Mouse (Mus musculus) lung, adult 2 months (tissue): Measurements from ENCODE around the gene Gm37240. TPM values are rescaled to one million over a fixed set of nuclear protein-coding genes. Genes with fewer than 3 reads are reported as not detected.

Experiments
- DNase-seq: peaks from one replicate; pipeline ENCODE4 v3.0.0; 2022
- H3K4me1 ChIP-seq: fragments of 200-500 bp; 2 replicates; pipeline ENCODE4 v1.6.1; 2011; ENCODE audit warnings: low read length; ENCODE audit not compliant: control insufficient read depth, insufficient read depth
- H3K4me3 ChIP-seq: fragments of 200-500 bp; replicated peaks from 2 replicates; pipeline ENCODE3; 2011; ENCODE audit warnings: low read depth, mild to moderate bottlenecking, control low read depth, low read length; ENCODE audit errors: extremely low read depth
- CTCF ChIP-seq: fragments of 200-500 bp; IDR thresholded peaks from 2 replicates; pipeline ENCODE4 v1.5.1; 2011; ENCODE audit warnings: mild to moderate bottlenecking, low read length, control low read depth; ENCODE audit not compliant: insufficient read depth
- POLR2A ChIP-seq: fragments of 200-500 bp; IDR thresholded peaks from 2 replicates; pipeline ENCODE4 v1.6.1; 2011; ENCODE audit warnings: low read depth, mild to moderate bottlenecking, control low read depth, low read length, borderline replicate concordance; ENCODE audit errors: extremely low read depth
- WGBS: fragments of 180-500 bp; shearing (Covaris S2); methylation state at CpG from one replicate; pipeline ENCODE4 v1.1.7; 2018; 5-methylcytosine and 5-hydroxymethylcytosine counted together
- polyA plus RNA-seq: library from polyadenylated mRNA; depleted of rRNA; stranded (reverse); fragments of >200 nt; gene quantifications from 2 replicates; pipeline ENCODE4 v1.2.3, GENCODE M21; 2012

Gm37240 gene
- polyA plus RNA-seq, 1 experiment, result 16.9 TPM

DNA sequence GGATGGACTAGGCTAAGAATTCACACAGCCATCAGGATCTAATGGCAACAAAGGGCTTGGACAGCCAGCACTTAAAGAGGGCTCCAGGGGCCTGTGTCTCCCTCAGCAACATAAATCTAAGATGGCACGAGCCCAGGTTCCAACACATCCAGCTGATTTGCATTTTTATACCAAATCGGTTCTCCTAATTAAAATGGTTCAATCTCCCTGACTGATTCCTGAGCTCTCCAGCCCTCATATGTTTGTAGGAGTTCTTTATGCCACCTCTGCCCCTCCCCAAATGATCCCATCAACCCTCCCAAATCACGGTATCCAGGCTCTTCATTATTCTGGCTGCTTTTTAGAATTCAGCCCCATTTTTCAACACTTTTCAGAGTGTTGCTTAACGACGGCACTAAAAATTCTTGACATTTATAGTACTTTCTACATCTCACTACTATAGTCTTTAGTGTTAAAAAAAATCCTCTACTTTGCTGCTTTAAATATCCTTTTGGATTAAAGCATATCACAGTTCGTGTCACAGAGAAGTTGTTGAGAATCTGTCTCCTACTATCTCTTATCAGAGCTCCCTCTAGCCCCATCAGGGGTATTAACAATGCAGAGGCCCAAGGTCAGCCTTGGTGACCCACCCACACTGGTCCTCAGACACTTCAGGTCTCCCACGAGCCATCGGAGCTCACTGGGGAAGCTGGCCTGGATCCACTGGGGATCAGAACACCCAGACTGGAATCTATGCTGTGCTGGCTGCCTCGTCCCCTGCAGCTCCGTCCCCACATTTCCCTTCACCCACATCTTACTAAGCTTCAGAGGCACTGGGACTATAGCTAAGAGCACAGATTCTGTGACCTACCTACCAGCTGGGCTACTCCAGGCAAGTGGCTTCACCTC lies 225.1 kb downstream of the Gm37240 start:
- no peak for DNase-seq
- TF ChIP-seq CTCF (no peak), POLR2A (no peak)
- Histone ChIP-seq H3K4me3 (no peak overlapping the region), H3K4me1 (no peaks in the 10 kb centered on the region)
- 67% methylated on average over 10 of the region's 10 CpGs for WGBS

DNA sequence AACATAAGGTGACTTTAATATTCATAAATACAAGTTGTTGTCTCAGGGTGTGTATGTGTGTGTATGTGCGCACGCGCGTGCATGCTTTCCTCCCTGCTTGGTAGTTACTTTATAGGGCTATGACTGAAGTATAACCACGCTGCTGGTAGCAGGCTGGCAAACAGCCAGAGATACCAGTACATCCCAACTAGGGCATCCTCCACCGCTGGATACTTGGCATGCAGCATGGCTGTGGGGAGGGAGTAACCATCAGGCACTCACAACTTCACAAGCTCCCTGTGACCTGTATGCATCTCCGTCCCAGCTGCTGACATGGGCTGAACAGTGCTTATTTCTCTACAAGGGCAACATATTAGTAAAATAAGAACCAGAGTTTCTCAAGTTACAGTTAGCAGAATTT lies 227.6 kb downstream of the Gm37240 start:
- WGBS, result 87% methylated on average over 7 of the region's 7 CpGs
- Histone ChIP-seq H3K4me3 (no peak overlapping the region), H3K4me1 (no peaks in the 10 kb centered on the region)
- no peak for DNase-seq
- TF ChIP-seq POLR2A (no peak), CTCF (no peak)

DNA sequence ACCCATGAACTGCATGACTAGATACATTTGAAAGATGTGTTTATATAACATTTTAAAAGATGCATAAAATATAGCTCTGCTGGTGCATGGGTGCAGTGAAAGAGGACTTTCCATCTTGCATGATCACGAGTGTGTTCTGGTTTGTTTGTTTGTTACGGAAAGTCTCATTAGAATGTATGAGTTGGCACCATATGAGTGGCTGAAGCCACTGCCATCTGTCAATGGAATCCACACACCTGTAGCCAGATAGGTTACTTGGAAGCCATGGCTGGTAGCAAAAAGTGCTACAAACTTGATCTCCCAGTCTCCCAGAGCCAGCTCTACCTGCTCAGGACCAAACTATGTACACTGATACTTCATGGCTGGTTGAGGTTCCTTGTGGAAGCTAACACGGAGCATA lies 231.8 kb downstream of the Gm37240 start:
- no peaks in the 10 kb centered on the region for H3K4me1 ChIP-seq
- 90% methylated on average over 3 of the region's 3 CpGs for WGBS
- TF ChIP-seq POLR2A, result no peak
- TF ChIP-seq CTCF, result no peak
- DNase-seq, result no peak
- H3K4me3 ChIP-seq, result no peak overlapping the region

DNA sequence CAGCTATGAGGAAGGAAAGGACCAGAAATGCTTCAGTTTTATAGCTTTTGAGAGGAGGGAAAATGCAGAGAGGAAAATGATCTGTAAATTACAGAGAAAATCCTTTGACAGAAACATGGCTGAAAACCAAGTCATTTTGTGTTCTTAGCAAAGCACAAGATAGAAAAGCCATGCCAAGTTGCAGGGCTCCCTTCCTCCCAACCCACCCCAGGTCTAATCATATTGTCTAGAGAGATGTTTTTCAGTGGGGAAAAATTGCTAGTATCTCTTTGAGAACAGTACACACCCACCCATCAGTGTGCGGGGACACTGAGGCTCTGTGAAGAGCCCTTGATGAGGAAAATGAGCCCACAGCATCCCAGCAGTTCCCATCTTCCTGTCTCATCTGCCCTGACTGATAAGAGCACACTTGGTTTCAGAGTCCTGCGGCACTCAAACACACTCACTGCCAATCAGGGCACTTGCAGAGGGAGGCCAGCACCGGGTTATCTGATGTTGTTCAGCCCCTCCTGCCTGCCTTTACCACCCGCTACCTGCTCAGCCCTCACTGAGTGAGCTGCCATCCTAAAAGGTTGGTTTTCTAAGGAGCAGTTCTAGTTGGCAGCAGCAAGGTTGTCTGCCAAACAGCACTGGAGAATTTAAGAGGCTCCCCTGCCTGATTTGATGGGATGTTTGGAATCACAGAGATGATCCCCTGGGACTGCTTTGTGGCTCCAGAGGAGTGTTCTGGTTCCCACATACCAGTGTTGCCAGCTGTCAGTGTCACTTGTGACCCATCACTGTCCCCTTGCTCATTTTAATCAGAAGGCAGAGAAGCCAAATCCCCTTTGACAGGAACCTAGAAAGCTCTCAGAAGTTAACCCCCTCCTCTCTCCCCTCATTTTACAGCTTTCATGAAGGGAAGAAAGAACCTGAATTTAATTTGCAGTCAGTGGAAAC lies 234.3 kb downstream of the Gm37240 start:
- 66% methylated on average over 4 of the region's 4 CpGs for WGBS
- Histone ChIP-seq H3K4me3 (no peak overlapping the region), H3K4me1 (no peaks in the 10 kb centered on the region)
- DNase-seq, result no peak
- TF ChIP-seq CTCF (no peak), POLR2A (no peak)

DNA sequence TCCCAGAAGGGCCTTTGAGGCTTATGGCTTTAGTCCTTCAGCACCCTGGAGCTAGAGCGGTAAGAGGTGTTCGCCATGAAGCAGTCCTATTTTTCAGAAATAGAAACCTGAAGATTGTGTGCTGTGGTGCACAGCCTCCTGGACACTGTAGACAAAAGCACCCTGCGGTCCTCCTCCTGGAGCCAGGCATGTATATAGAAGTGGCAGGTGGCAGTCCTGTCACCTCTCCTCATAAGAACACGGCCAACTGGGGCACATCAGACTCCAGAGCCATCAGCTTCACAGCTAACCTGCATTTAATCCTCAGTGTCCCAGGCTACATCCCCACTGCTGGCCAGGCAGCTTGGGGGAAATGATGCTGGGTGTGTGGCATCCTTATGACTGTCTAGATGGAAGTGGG lies 238.1 kb downstream of the Gm37240 start:
- Histone ChIP-seq H3K4me1 (no peaks in the 10 kb centered on the region), H3K4me3 (no peak overlapping the region)
- 96% methylated on average over 4 of the region's 4 CpGs for WGBS
- DNase-seq, result no peak
- TF ChIP-seq POLR2A (no peak), CTCF (no peak)

DNA sequence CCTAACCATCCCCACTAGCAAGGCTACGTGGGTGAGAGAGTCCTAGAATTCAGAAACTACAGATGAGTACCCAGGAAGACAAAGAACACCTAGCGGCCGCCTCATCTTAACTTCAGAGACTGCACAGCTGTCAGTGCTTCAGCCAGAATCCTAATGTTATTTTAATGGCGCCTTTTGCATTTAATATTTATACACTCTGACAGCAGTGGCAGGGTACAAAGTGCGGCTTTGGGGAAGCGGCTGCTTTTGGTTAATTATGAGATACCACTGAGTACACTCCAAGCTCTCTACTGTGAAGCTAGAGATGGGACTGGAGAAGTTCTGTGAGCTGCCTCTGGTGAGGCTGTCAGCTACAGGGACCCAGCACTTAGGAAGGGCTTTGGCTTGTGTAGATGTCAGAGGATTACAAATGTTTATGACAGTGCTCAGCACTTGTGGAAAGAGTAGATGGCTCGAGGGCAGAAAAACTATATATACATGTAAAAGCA lies 241.8 kb downstream of the Gm37240 start:
- no peaks in the 10 kb centered on the region for H3K4me1 ChIP-seq
- TF ChIP-seq CTCF, result no peak
- TF ChIP-seq POLR2A, result no peak
- H3K4me3 ChIP-seq, result no peak overlapping the region
- DNase-seq, result no peak
- 77% methylated on average over 7 of the region's 7 CpGs for WGBS

DNA sequence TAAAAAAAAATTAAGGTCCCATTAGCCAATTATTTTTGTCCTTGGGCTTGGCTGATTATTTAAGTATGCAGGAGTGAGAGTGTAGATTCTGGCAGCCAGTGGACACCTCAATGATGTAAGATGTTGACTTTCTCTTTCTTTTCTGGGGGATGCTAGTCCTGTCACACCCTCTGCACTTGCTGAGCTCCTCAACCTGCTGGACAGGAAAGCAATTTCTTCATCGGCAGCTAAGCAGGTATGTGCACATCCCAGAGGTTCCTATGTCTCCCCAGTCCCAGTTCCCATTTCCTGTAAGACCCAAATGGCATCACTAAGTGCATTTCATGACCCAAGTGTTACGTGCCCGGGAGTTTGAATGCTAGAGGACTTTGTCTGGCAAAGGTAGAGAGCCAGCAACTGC lies 242.5 kb downstream of the Gm37240 start:
- Histone ChIP-seq H3K4me3 (no peak overlapping the region), H3K4me1 (no peaks in the 10 kb centered on the region)
- TF ChIP-seq POLR2A (no peak), CTCF (no peak)
- DNase-seq, result no peak
- WGBS, result 90% methylated on average over 3 of the region's 3 CpGs

DNA sequence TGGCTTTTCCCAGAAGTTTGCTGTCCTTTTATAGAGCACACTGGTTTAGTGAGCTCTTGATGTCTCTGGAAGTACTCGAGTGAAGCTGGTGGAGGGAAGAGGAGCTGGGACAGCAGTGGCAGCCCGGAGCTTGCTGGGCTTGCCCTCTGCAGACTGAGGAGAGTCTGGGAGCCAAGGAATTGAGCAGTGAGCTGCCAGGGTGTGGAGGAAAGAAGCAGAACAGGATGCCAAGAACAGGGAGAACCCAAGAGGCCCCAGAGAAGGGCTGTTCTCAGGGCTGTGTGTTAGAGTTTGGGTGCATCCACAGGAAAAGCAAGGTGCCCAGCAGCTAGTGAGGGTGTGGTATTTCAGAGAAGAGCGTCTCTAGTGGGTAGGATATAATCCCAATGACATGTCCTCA lies 245.6 kb downstream of the Gm37240 start:
- WGBS, result 72% methylated on average over 3 of the region's 3 CpGs
- H3K4me1 ChIP-seq, result no peaks in the 10 kb centered on the region
- TF ChIP-seq POLR2A (no peak), CTCF (no peak)
- no peak for DNase-seq
- H3K4me3 ChIP-seq, result no peak overlapping the region

DNA sequence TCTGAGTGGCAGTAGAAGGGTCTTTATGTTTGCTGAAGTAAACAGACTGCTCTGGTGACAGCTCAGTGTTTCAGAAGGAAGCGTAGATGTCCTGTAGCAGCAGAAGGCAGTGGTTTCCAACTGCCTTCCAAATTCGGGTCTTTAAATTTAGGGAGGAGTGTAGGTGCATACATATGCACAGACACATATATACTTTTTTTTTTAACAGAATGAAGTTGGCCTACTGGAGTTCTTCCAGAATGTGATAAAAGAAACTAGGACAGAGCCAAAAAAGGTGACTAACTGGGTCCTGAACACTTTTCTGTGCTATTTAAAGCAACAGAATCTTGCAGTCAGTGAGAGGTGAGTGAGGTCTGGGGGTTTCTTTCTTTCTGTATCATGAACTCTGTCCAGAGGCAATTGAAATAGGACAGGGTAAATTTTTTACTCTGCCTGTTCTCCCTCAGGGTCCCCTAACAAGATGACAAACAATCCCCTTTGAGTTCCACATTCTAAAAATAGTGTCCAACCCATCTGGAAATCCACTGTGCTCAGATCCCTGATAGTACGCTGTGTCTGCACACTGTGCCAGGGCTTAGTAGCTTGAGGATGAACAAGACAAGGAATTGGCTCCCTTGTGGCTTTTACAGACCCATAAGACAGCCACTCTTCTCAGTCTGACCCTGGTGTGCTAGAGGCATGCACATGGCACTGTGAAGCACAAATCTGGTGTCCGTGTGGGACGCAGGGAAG lies 250.4 kb downstream of the Gm37240 start:
- H3K4me1 ChIP-seq, result no peaks in the 10 kb centered on the region
- 88% methylated on average over 5 of the region's 5 CpGs for WGBS
- H3K4me3 ChIP-seq, result no peak overlapping the region
- TF ChIP-seq POLR2A (no peak), CTCF (no peak)
- no peak for DNase-seq
